Mouse (Mus musculus): Measurements from ENCODE around the gene Schip1.

Gene Schip1

GRCm38 (mm10) chr3:68270246-68270645 is 205.6 kb downstream of the Schip1 start:
- DNase-seq (ENCODE audit: low spot score), result no peak

- DNase-seq (ENCODE audit: low spot score), result no peak
Measured at GRCm38 (mm10) chr3:68271457-68271856, 206.9 kb downstream of the Schip1 start.

- DNase-seq (ENCODE audit: low spot score), result no peak
Measured at GRCm38 (mm10) chr3:68271881-68272280, 207.3 kb downstream of the Schip1 start.

GRCm38 (mm10) chr3:68282844-68283594 is 218.4 kb downstream of the Schip1 start:
- no peak for DNase-seq (ENCODE audit: low spot score)

DNA sequence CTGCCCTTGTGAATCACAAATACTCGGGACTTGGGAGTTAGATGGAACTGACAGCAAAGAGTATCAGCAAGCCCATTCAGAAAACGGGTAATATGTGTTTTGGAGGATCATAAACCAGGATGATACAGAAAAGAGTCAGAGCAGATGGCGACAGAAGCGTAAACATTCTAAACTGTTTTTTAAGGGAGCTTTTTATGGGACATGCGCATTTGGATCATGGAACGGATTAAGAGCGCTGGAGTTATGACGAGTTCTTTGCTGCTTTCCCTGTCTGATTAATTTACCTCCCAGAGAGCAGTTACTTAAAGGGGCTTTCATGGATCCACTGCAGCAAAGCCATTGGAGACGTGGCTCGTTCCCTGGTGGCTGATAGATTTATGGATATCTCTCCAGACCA is 219.0 kb downstream of the Schip1 start:
- DNase-seq (ENCODE audit: low spot score), result no peak

DNA sequence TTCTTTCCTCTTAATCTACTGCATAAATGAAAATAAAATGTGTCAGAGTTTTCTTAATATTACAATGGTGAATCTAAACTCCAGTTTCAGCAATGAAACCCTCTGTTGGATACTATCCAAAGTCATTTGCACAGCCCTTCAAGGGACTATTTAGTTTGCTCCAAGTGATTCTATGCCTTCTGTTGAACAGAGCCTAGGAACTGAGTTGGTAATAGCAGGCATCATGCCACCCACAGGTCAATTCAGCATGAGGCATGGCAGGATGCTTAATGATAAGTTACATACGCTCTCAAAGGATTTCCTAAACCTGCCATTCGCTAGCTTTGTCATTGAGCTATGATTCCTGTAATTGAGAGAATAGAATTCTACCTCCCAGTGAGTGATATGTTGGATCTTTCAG is 219.9 kb downstream of the Schip1 start:
- DNase-seq (ENCODE audit: low spot score), result no peak

- DNase-seq (ENCODE audit: low spot score), result no peak
Measured at GRCm38 (mm10) chr3:68296752-68297151, 232.2 kb downstream of the Schip1 start.

GRCm38 (mm10) chr3:68305647-68306046 is 241.0 kb downstream of the Schip1 start:
- DNase-seq (ENCODE audit: low spot score), result no peak

DNA sequence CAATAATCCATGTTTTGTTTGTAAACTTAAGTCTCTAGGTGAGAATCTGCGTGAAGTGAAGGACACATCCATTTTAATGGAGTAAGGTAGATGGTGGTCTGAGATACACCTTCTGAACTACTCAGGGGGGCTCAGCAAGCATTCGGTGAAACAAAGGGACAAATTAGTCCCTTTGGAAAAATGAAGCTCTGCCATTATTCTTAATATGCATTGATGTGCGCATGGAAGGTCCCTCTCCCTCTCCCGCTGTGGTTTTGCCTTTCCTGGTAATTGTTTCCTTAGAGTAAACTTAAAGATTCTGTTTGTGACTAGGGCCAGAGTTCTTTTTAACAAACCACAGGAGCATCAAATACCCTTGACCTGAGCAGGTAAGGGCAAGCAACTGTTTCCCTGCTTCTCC is 242.1 kb downstream of the Schip1 start:
- DNase-seq (ENCODE audit: low spot score), result no peak

GRCm38 (mm10) chr3:68325575-68325974 is 261.0 kb downstream of the Schip1 start:
- no peak for DNase-seq (ENCODE audit: low spot score)

GRCm38 (mm10) chr3:68332515-68332914 is 267.9 kb downstream of the Schip1 start:
- DNase-seq (ENCODE audit: low spot score), result no peak

DNA sequence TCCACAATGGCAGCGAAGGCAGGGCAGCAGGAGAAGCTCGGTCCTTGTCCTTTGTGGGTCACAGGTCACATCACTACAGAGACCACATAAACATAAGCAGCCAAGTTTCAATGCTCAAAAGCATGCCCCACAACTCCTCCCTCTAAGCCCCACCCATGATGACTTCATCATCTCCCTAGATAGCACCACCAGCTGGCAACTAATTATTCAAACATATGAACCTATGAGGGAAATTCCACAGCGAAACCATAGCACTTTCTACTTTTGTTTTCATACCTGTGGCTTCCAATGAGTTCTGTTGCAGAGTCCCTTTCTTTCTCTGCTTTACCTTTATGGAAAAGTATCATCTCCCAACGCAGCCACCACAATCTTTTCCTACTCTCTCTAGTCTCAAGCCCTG is 270.9 kb downstream of the Schip1 start:
- no peak for DNase-seq (ENCODE audit: low spot score)

- DNase-seq (ENCODE audit: low spot score), result no peak
Measured at GRCm38 (mm10) chr3:68350624-68351023, 286.0 kb downstream of the Schip1 start.

GRCm38 (mm10) chr3:68351461-68351860 is 286.9 kb downstream of the Schip1 start:
- no peak for DNase-seq (ENCODE audit: low spot score)

- no peak for DNase-seq (ENCODE audit: low spot score)
Measured at GRCm38 (mm10) chr3:68352961-68353360, 288.4 kb downstream of the Schip1 start.

DNA sequence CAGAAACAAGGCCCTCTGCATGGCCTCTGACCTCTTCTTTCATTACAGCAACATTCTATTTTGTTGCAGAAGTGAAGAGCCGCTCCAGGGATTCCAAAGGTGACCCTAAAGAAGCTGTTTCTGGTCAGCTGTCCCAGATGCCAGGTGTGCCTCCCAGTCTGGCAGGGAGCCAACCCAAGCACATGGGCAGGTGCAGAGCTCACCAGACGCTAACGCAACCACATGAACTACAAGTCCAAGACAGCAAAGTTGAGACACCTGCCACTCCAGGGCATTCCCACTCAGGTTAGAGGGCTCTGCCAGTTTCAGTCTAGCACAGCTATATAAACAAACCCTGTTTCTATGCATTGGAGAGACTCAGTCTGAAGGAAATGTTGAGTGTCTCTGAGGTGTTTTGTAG is 288.9 kb downstream of the Schip1 start:
- no peak for DNase-seq (ENCODE audit: low spot score)

DNA sequence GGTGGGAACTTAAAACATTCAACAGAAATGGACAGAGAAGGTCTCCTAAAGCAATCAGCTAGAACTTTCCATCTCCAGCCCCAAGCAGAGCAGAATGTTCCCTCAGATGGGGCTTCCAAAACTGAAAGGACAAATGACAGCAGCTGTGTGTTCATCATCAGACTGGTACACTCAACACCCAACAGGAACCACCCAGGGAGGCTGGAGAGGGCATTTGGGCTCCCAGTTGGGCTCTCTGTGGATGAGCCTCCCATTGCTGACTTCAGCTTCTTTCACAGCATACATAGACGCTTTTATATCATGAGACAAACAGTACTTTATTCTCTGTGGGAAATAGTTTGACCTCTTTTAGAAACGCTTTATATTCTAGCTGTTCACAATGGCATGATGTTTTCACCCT is 291.9 kb downstream of the Schip1 start:
- DNase-seq (ENCODE audit: low spot score), result no peak

- DNase-seq (ENCODE audit: low spot score), result no peak
Measured at GRCm38 (mm10) chr3:68368029-68368428, 303.4 kb downstream of the Schip1 start.

DNA sequence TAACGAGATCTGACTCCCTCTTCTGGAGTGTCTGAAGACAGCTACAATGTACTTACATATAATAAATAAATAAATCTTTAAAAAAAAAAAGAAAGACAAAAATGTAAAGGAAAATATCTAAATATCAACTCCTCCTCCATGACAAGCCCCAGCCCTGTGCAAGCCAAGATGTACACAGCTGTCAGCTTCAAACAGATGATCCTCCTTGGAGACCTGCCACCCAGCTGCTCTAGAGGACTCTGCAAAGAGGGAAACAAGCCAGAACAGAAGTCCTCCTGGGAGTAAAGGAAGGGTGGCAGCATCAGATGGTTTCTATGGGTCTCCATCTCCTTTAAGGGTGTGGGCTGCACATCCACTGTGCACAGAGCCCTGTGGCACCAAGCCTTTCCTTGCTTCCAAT is 308.3 kb downstream of the Schip1 start:
- DNase-seq (ENCODE audit: low spot score), result no peak

GRCm38 (mm10) chr3:68375100-68375508 is 310.5 kb downstream of the Schip1 start:
- DNase-seq (ENCODE audit: low spot score), result no peak

GRCm38 (mm10) chr3:68377452-68378198 is 313.0 kb downstream of the Schip1 start:
- DNase-seq (ENCODE audit: low spot score), result no peak

GRCm38 (mm10) chr3:68378799-68379198 is 314.2 kb downstream of the Schip1 start:
- DNase-seq (ENCODE audit: low spot score), result no peak

DNA sequence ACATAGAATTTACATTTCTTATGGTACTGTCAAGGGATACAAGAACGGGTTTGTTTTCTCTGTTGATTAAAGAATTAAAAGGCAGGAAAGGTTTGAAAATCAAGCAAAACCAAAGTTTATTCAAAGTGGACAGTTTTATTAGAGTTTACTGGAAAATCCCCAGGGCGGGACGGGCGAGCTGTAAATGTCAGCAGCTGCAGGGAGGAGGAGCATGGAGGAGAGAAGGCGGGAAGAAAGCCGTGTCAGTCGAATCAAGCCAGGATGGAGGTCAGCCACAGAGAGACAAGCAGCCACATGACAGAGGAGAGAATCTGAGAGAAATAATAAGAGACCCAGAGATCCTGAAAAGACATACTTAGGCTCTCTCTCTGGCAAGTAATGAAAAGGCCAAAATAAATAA is 314.6 kb downstream of the Schip1 start:
- DNase-seq (ENCODE audit: low spot score), result no peak

DNA sequence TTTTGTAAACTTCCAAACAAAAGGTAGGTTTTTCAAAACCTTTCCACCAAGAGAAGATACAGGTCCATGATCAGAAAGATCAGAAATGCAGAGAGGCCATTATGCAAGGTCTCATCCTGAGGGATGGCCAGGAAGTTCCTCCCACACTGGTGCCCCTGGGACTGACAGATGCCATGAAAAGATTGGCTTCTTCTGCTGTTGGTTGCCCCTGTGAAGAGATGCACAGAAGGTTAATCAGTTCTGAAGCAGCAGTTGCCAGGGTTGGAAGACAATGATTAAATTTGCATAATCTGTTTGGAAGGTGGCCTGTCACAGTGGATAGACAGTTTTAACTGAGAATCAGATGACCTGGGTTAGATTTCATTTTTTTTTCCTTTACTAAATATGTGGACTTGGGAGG is 319.1 kb downstream of the Schip1 start:
- DNase-seq (ENCODE audit: low spot score), result no peak
